Mouse (Mus musculus): ENCODE data around the gene Mpped1. TPM values are rescaled to one million over a fixed set of nuclear protein-coding genes. Genes with fewer than 3 reads are reported as not detected.

The Mpped1 gene
- total RNA-seq, 1 experiment: 0.40 TPM

DNA sequence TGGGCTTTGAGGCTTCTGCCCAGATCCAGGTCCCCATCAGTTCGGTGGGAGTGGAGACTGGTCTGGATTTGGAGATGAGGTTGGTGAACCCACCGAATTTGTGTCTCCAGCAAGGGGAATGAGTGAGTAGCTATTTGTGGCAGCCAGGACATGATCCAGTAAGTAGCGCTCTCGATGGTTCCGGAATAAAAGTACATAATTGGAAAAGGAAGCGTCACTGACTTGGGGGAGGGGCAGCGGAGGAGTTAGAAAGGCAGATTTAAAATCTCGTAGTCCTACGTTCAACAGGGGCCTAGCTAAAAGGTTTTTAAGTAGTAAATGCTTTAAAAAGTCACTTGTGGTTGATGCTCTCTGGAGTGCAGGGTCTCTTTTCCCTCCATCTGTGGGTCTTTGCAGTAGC is 5.5 kb downstream of the Mpped1 start:
- Histone ChIP-seq H3K9me3 (ENCODE audit: control insufficient read depth, insufficient read depth, low read depth, low read length) (no peaks in the 10 kb centered on the region), H3K4me1 (ENCODE audit: control insufficient read depth in 2 of 2, insufficient read depth in 2 of 2, low read length in 2 of 2, poor library complexity in 1 of 2) (0 out of 4 replicates have a peak, but pooled peaks cover 0 to 2% of the 10 kb centered on the region in 2 experiments), H3K9ac (ENCODE audit: insufficient read depth, low read depth, low read length, poor library complexity, severe bottlenecking) (no peak overlapping the region), H3K36me3 (ENCODE audit: control insufficient read depth, insufficient read depth, low read length, poor library complexity, severe bottlenecking) (no peaks in the 10 kb centered on the region), H3K27ac (ENCODE audit: insufficient read depth, low read depth, low read length, poor library complexity, severe bottlenecking) (no peak overlapping the region), H3K4me3 (ENCODE audit: insufficient read depth in 1 of 2, low read depth in 1 of 2, low read length in 2 of 2, poor library complexity in 1 of 2, severe bottlenecking in 1 of 2) (no peak overlapping the region)
- no peak for DNase-seq (ENCODE audit: low read depth, low spot score)
- TF ChIP-seq MAFK (IDR thresholded peaks at IDR 0.05; ENCODE audit: insufficient read depth, low read depth, low read length) (no peak), CHD2 (IDR thresholded peaks at IDR 0.05; ENCODE audit: low read depth, low read length) (no peak), ZNF384 (IDR thresholded peaks at IDR 0.05; ENCODE audit: low read depth, low read length) (no peak), HCFC1 (IDR thresholded peaks at IDR 0.05; ENCODE audit: borderline replicate concordance, insufficient read depth, low read length) (no peak), ZC3H11A (IDR thresholded peaks at IDR 0.05; ENCODE audit: borderline replicate concordance, low read depth, low read length) (no peak)
- in situ Hi-C loops (cut with MboI; ENCODE audit: low sequenced_read_pairs in 2 of 2, unreplicated experiment in 2 of 2): no loop called here

DNA sequence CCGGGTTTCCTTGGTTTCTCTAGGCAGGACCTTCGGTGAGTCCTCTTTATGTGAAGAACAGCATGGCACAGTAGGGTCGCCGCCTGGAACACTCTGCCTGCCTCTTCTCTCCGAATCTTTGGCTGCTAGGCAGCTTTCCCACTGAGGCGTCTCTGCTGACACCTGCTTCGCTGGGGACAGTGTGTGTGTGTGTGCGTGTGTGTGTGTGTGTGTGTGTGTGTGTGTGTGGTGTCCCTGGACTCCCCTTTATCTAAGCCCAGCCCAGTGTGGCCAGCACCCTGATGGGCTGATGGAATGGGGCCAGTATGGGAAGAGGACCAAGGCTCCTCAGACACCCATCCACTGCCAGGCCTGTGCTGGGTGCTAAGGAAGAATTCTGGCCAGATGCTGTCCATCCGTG is 9.8 kb downstream of the Mpped1 start:
- Histone ChIP-seq H3K4me1 (ENCODE audit: control insufficient read depth in 2 of 2, insufficient read depth in 2 of 2, low read length in 2 of 2, poor library complexity in 1 of 2) (no peaks in the 10 kb centered on the region), H3K27ac (ENCODE audit: insufficient read depth, low read depth, low read length, poor library complexity, severe bottlenecking) (no peak overlapping the region), H3K4me3 (ENCODE audit: insufficient read depth in 1 of 2, low read depth in 1 of 2, low read length in 2 of 2, poor library complexity in 1 of 2, severe bottlenecking in 1 of 2) (no peak overlapping the region), H3K9ac (ENCODE audit: insufficient read depth, low read depth, low read length, poor library complexity, severe bottlenecking) (no peak overlapping the region), H3K9me3 (ENCODE audit: control insufficient read depth, insufficient read depth, low read depth, low read length) (no peaks in the 10 kb centered on the region), H3K36me3 (ENCODE audit: control insufficient read depth, insufficient read depth, low read length, poor library complexity, severe bottlenecking) (no peaks in the 10 kb centered on the region)
- TF ChIP-seq CHD2 (IDR thresholded peaks at IDR 0.05; ENCODE audit: low read depth, low read length) (no peak), MAFK (IDR thresholded peaks at IDR 0.05; ENCODE audit: insufficient read depth, low read depth, low read length) (no peak), HCFC1 (IDR thresholded peaks at IDR 0.05; ENCODE audit: borderline replicate concordance, insufficient read depth, low read length) (no peak), ZC3H11A (IDR thresholded peaks at IDR 0.05; ENCODE audit: borderline replicate concordance, low read depth, low read length) (no peak), ZNF384 (IDR thresholded peaks at IDR 0.05; ENCODE audit: low read depth, low read length) (no peak)
- no peak for DNase-seq (ENCODE audit: low read depth, low spot score)
- in situ Hi-C loops (cut with MboI; ENCODE audit: low sequenced_read_pairs in 2 of 2, unreplicated experiment in 2 of 2): no loop called here

- no peaks in the 10 kb centered on the region for H3K9me3 ChIP-seq (ENCODE audit: control insufficient read depth, insufficient read depth, low read depth, low read length)
These were observed 17.7 kb downstream of the Mpped1 start for GRCm38 (mm10) chr15:83796924-83797323.

GRCm38 (mm10) chr15:83798964-83799363 is 19.7 kb downstream of the Mpped1 start:
- no peak for DNase-seq (ENCODE audit: low read depth, low spot score)
- Histone ChIP-seq H3K9me3 (ENCODE audit: control insufficient read depth, insufficient read depth, low read depth, low read length) (no peaks in the 10 kb centered on the region), H3K4me1 (ENCODE audit: control insufficient read depth in 2 of 2, insufficient read depth in 2 of 2, low read length in 2 of 2, poor library complexity in 1 of 2) (no peaks in the 10 kb centered on the region), H3K36me3 (ENCODE audit: control insufficient read depth, insufficient read depth, low read length, poor library complexity, severe bottlenecking) (no peaks in the 10 kb centered on the region), H3K9ac (ENCODE audit: insufficient read depth, low read depth, low read length, poor library complexity, severe bottlenecking) (no peak overlapping the region), H3K27ac (ENCODE audit: insufficient read depth, low read depth, low read length, poor library complexity, severe bottlenecking) (no peak overlapping the region), H3K4me3 (ENCODE audit: insufficient read depth in 1 of 2, low read depth in 1 of 2, low read length in 2 of 2, poor library complexity in 1 of 2, severe bottlenecking in 1 of 2) (no peak overlapping the region)
- in situ Hi-C loops (cut with MboI; ENCODE audit: low sequenced_read_pairs in 2 of 2, unreplicated experiment in 2 of 2): no loop called here
- TF ChIP-seq CHD2 (IDR thresholded peaks at IDR 0.05; ENCODE audit: low read depth, low read length): no peak
- no peak for TF ChIP-seq MAFK (IDR thresholded peaks at IDR 0.05; ENCODE audit: insufficient read depth, low read depth, low read length)
- no peak for TF ChIP-seq ZC3H11A (IDR thresholded peaks at IDR 0.05; ENCODE audit: borderline replicate concordance, low read depth, low read length)
- TF ChIP-seq ZNF384 (IDR thresholded peaks at IDR 0.05; ENCODE audit: low read depth, low read length): no peak
- TF ChIP-seq HCFC1 (IDR thresholded peaks at IDR 0.05; ENCODE audit: borderline replicate concordance, insufficient read depth, low read length): no peak

More at GRCm38 (mm10) chr15:83796924-83797323, 17.7 kb downstream of the Mpped1 start:
- H3K27ac ChIP-seq (ENCODE audit: insufficient read depth, low read depth, low read length, poor library complexity, severe bottlenecking): no peak overlapping the region
- no peak for DNase-seq (ENCODE audit: low read depth, low spot score)
- no peak overlapping the region for H3K4me3 ChIP-seq (ENCODE audit: insufficient read depth in 1 of 2, low read depth in 1 of 2, low read length in 2 of 2, poor library complexity in 1 of 2, severe bottlenecking in 1 of 2)
- H3K4me1 ChIP-seq (ENCODE audit: control insufficient read depth in 2 of 2, insufficient read depth in 2 of 2, low read length in 2 of 2, poor library complexity in 1 of 2): no peaks in the 10 kb centered on the region
- in situ Hi-C loops (cut with MboI; ENCODE audit: low sequenced_read_pairs in 2 of 2, unreplicated experiment in 2 of 2): no loop called here
- TF ChIP-seq ZC3H11A (IDR thresholded peaks at IDR 0.05; ENCODE audit: borderline replicate concordance, low read depth, low read length): no peak
- TF ChIP-seq HCFC1 (IDR thresholded peaks at IDR 0.05; ENCODE audit: borderline replicate concordance, insufficient read depth, low read length): no peak
- no peak for TF ChIP-seq MAFK (IDR thresholded peaks at IDR 0.05; ENCODE audit: insufficient read depth, low read depth, low read length)
- TF ChIP-seq CHD2 (IDR thresholded peaks at IDR 0.05; ENCODE audit: low read depth, low read length): no peak
- no peak for TF ChIP-seq ZNF384 (IDR thresholded peaks at IDR 0.05; ENCODE audit: low read depth, low read length)
- no peak overlapping the region for H3K9ac ChIP-seq (ENCODE audit: insufficient read depth, low read depth, low read length, poor library complexity, severe bottlenecking)
- H3K36me3 ChIP-seq (ENCODE audit: control insufficient read depth, insufficient read depth, low read length, poor library complexity, severe bottlenecking): no peaks in the 10 kb centered on the region

DNA sequence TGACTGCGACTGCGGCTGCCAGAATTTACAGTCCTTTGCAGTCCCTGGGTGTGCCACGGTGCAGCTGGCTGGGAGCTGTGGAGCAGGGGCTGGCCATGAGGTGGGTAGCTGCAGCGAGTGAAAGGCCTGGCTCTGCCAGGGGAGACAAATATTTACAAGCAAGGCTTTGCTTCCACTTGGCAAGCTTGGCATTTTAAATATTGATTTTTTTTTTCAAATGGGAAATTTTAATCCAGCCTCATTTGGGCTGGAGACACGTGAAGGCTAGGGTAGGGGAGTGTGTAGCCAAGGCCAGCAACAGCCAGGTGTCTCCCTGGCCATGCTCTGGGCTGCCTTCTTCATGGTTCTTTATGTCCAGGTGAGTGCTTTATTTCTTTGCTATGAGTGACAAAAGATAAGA is 21.7 kb downstream of the Mpped1 start:
- Histone ChIP-seq H3K36me3 (ENCODE audit: control insufficient read depth, insufficient read depth, low read length, poor library complexity, severe bottlenecking) (no peaks in the 10 kb centered on the region), H3K27ac (ENCODE audit: insufficient read depth, low read depth, low read length, poor library complexity, severe bottlenecking) (no peak overlapping the region), H3K9me3 (ENCODE audit: control insufficient read depth, insufficient read depth, low read depth, low read length) (no peaks in the 10 kb centered on the region), H3K4me1 (ENCODE audit: control insufficient read depth in 2 of 2, insufficient read depth in 2 of 2, low read length in 2 of 2, poor library complexity in 1 of 2) (no peaks in the 10 kb centered on the region), H3K4me3 (ENCODE audit: insufficient read depth in 1 of 2, low read depth in 1 of 2, low read length in 2 of 2, poor library complexity in 1 of 2, severe bottlenecking in 1 of 2) (no peak overlapping the region), H3K9ac (ENCODE audit: insufficient read depth, low read depth, low read length, poor library complexity, severe bottlenecking) (no peak overlapping the region)
- TF ChIP-seq ZNF384 (IDR thresholded peaks at IDR 0.05; ENCODE audit: low read depth, low read length) (no peak), MAFK (IDR thresholded peaks at IDR 0.05; ENCODE audit: insufficient read depth, low read depth, low read length) (no peak), CHD2 (IDR thresholded peaks at IDR 0.05; ENCODE audit: low read depth, low read length) (no peak), ZC3H11A (IDR thresholded peaks at IDR 0.05; ENCODE audit: borderline replicate concordance, low read depth, low read length) (no peak), HCFC1 (IDR thresholded peaks at IDR 0.05; ENCODE audit: borderline replicate concordance, insufficient read depth, low read length) (no peak)
- in situ Hi-C loops (cut with MboI; ENCODE audit: low sequenced_read_pairs in 2 of 2, unreplicated experiment in 2 of 2): no loop called here
- no peak for DNase-seq (ENCODE audit: low read depth, low spot score)
